Mouse (Mus musculus): ENCODE results near the gene Ptp4a2.

The Ptp4a2 gene

GRCm38 (mm10) chr4:129795861-129796260, 15.2 kb upstream of the Ptp4a2 start:
- no peak for DNase-seq (ENCODE audit: extremely low read depth, low read depth, low spot score)

- DNase-seq (ENCODE audit: extremely low read depth, low read depth, low spot score) = no peak
Observed at GRCm38 (mm10) chr4:129797985-129798384, 13.0 kb upstream of the Ptp4a2 start.

- no peak for DNase-seq (ENCODE audit: extremely low read depth, low read depth, low spot score)
Observed at GRCm38 (mm10) chr4:129803368-129803767, 7.7 kb upstream of the Ptp4a2 start.

GRCm38 (mm10) chr4:129805059-129805458, 6.0 kb upstream of the Ptp4a2 start:
- no peak for DNase-seq (ENCODE audit: extremely low read depth, low read depth, low spot score)

GRCm38 (mm10) chr4:129811605-129812468, 818 bp downstream of the Ptp4a2 start:
- DNase-seq (ENCODE audit: extremely low read depth, low read depth, low spot score) = no peak

- no peak for DNase-seq (ENCODE audit: extremely low read depth, low read depth, low spot score)
Observed at GRCm38 (mm10) chr4:129817591-129817990, 6.6 kb downstream of the Ptp4a2 start.

- DNase-seq (ENCODE audit: extremely low read depth, low read depth, low spot score) = peak; percentile 70
Observed at GRCm38 (mm10) chr4:129818506-129819195, 7.6 kb downstream of the Ptp4a2 start.

GRCm38 (mm10) chr4:129819712-129820336, 8.8 kb downstream of the Ptp4a2 start:
- DNase-seq (ENCODE audit: extremely low read depth, low read depth, low spot score) = no peak

GRCm38 (mm10) chr4:129820417-129821086, 9.5 kb downstream of the Ptp4a2 start:
- DNase-seq (ENCODE audit: extremely low read depth, low read depth, low spot score) = no peak

- DNase-seq (ENCODE audit: extremely low read depth, low read depth, low spot score) = no peak
Observed at GRCm38 (mm10) chr4:129821087-129821616, 10.1 kb downstream of the Ptp4a2 start.

- DNase-seq (ENCODE audit: extremely low read depth, low read depth, low spot score) = no peak
Observed at GRCm38 (mm10) chr4:129822324-129822723, 11.3 kb downstream of the Ptp4a2 start.

- DNase-seq (ENCODE audit: extremely low read depth, low read depth, low spot score) = no peak
Observed at GRCm38 (mm10) chr4:129823216-129823810, 12.3 kb downstream of the Ptp4a2 start.

GRCm38 (mm10) chr4:129827611-129828010, 16.6 kb downstream of the Ptp4a2 start:
- DNase-seq (ENCODE audit: extremely low read depth, low read depth, low spot score) = no peak

GRCm38 (mm10) chr4:129828081-129828480, 17.1 kb downstream of the Ptp4a2 start:
- no peak for DNase-seq (ENCODE audit: extremely low read depth, low read depth, low spot score)

GRCm38 (mm10) chr4:129829799-129830198, 18.8 kb downstream of the Ptp4a2 start:
- no peak for DNase-seq (ENCODE audit: extremely low read depth, low read depth, low spot score)

- no peak for DNase-seq (ENCODE audit: extremely low read depth, low read depth, low spot score)
Observed at GRCm38 (mm10) chr4:129830343-129830944, 19.4 kb downstream of the Ptp4a2 start.

- no peak for DNase-seq (ENCODE audit: extremely low read depth, low read depth, low spot score)
Observed at GRCm38 (mm10) chr4:129834581-129834980, 23.6 kb downstream of the Ptp4a2 start.

GRCm38 (mm10) chr4:129835296-129835695, 24.3 kb downstream of the Ptp4a2 start:
- DNase-seq (ENCODE audit: extremely low read depth, low read depth, low spot score) = no peak

- DNase-seq (ENCODE audit: extremely low read depth, low read depth, low spot score) = no peak
Observed at GRCm38 (mm10) chr4:129839866-129840555, 29.0 kb downstream of the Ptp4a2 start.

All from fat pad, adult 2 months (tissue).